Mouse (Mus musculus) heart, postnatal 0 days (tissue): ENCODE data around the gene Rinl. TPM values are rescaled to one million over a fixed set of nuclear protein-coding genes. Genes with fewer than 3 reads are reported as not detected.

ENCODE experiments used
- ATAC-seq: fragments of 200-750 bp; cut with Nextera tagmentation; 2 replicates; pipeline ENCODE4 v1.8.0; 2017; ENCODE audit warnings: low read depth, moderate number of reproducible peaks, moderate library complexity; ENCODE audit not compliant: insufficient read depth
- DNase-seq: peaks from one replicate; pipeline ENCODE4 v3.0.0-alpha.2; 2016; ENCODE audit warnings: low spot score
- H3K27ac ChIP-seq: fragments of 300-500 bp; sonication (generic); 2 replicates; pipeline ENCODE4 v1.5.1; 2014; ENCODE audit warnings: low read depth, mild to moderate bottlenecking
- H3K27me3 ChIP-seq: fragments of 300-500 bp; sonication (generic); 2 replicates; pipeline ENCODE4 v1.6.1; 2014; ENCODE audit warnings: low read length, mixed read lengths; ENCODE audit not compliant: control insufficient read depth, insufficient read depth
- H3K36me3 ChIP-seq: fragments of 300-500 bp; sonication (generic); replicated peaks from 2 replicates; pipeline ENCODE4 v1.6.1; 2014; ENCODE audit warnings: low read length, mixed read lengths; ENCODE audit not compliant: control insufficient read depth, insufficient read depth
- H3K4me1 ChIP-seq: fragments of 300-500 bp; sonication (generic); 2 replicates; pipeline ENCODE4 v1.6.1; 2014; ENCODE audit warnings: antibody characterized with exemption; ENCODE audit not compliant: control insufficient read depth, insufficient read depth
- H3K4me2 ChIP-seq: fragments of 300-500 bp; sonication (generic); 2 replicates; pipeline ENCODE4 v1.6.1; 2014; ENCODE audit warnings: low read depth, mild to moderate bottlenecking, low read length, moderate library complexity
- H3K4me3 ChIP-seq: fragments of 300-500 bp; sonication (generic); 2 replicates; pipeline ENCODE4 v1.5.1; 2014; ENCODE audit warnings: low read depth, low read length
- H3K9ac ChIP-seq: fragments of 300-500 bp; sonication (generic); replicated peaks from 2 replicates; pipeline ENCODE4 v1.6.1; 2014; ENCODE audit warnings: low read depth, low read length, mixed read lengths
- H3K9me3 ChIP-seq: fragments of 300-500 bp; sonication (generic); replicated peaks from 2 replicates; pipeline ENCODE4 v1.6.1; 2016; ENCODE audit warnings: low read length; ENCODE audit not compliant: control insufficient read depth
- CTCF ChIP-seq: IDR thresholded peaks from 2 replicates; pipeline ENCODE4 v1.5.1; 2016; ENCODE audit warnings: antibody characterized with exemption, control low read depth, low read depth
- EP300 ChIP-seq: IDR thresholded peaks from 2 replicates; pipeline ENCODE4 v1.6.1; 2016; ENCODE audit warnings: antibody characterized with exemption, low read depth
- WGBS: fragments of 180-500 bp; shearing (Covaris S2); extraction: QIAGEN DNeasy Blood & Tissue Kit; methylation state at CpG from one replicate; pipeline ENCODE4 v1.1.7; 2014; 5-methylcytosine and 5-hydroxymethylcytosine counted together
- polyA plus RNA-seq: library from polyadenylated mRNA; unstranded; fragments of >200 nt; fragmentation: Nextera tagmentation; extraction: Ambion mirVana; gene quantifications from 2 replicates; pipeline ENCODE4 v1.2.1, GENCODE M21; 2015
- total RNA-seq: library from RNA; depleted of rRNA; stranded (reverse); fragments of >200 nt; gene quantifications from 2 replicates; pipeline ENCODE4 v1.2.3, GENCODE M21; 2014; ENCODE audit warnings: low replicate concordance

The Rinl gene
- total and polyA plus RNA-seq, 2 experiments from 2014 or later = 2.3 to 2.7 TPM

DNA sequence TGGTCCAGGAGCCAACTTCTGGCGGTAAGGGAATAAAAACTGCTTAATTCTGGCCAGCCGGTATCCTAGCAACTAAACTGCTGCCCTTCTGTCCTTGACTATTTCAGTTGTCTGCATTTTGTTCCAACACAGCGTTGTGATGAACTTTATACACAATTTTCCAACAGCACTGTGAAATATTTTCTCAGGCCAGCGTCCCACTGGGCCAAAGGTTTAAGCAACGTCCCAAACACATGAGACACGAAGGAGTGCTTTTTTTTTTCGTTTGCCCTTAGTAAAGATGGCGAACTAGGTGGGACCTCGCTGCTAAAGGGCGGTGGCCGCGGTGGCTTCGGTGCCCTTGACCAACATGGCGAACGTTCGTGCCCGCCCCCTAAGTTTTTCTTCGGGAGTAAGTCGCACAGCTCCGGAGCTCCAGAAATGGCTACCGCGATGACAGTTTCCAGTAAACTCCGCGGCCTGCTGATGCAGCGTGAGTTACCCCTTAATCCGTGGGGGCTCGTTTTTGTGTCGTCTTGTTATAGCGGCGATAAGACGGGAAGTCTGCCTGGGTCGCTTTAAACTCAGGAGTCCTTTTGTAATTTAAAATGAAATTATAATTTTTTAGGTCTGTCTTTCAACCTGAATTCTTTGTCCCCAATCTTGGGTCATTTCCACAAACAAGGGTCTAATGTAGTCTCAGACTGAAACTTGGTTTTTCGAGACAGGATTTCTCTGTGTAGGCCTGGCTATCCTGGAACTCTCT lies 36.3 kb downstream of the Rinl start, which contains the start of gene Ech1:
TSS of gene Ech1 (plus strand) at position 277 of the 745 bp plus-strand sequence.
- DNase-seq = peak; percentile 95
- peak within 1 kb of the TSS; percentile 74 for H3K9ac ChIP-seq
- H3K27ac ChIP-seq = peak within 1 kb of the TSS; percentile 94
- peak; percentile 98 for TF ChIP-seq EP300
- no peak for TF ChIP-seq CTCF
- H3K9me3 ChIP-seq = no peaks in the 10 kb centered on the region
- peak; percentile 84 for ATAC-seq
- peaks cover 19% of the 10 kb centered on the region for H3K4me1 ChIP-seq
- H3K36me3 ChIP-seq = peaks cover 38% of the 10 kb centered on the region
- no peaks in the 10 kb centered on the region for H3K27me3 ChIP-seq
- WGBS = 2% methylated on average over 33 of the region's 33 CpGs
- peak within 1 kb of the TSS; percentile 60 for H3K4me2 ChIP-seq
- peak within 1 kb of the TSS; percentile 54 for H3K4me3 ChIP-seq

DNA sequence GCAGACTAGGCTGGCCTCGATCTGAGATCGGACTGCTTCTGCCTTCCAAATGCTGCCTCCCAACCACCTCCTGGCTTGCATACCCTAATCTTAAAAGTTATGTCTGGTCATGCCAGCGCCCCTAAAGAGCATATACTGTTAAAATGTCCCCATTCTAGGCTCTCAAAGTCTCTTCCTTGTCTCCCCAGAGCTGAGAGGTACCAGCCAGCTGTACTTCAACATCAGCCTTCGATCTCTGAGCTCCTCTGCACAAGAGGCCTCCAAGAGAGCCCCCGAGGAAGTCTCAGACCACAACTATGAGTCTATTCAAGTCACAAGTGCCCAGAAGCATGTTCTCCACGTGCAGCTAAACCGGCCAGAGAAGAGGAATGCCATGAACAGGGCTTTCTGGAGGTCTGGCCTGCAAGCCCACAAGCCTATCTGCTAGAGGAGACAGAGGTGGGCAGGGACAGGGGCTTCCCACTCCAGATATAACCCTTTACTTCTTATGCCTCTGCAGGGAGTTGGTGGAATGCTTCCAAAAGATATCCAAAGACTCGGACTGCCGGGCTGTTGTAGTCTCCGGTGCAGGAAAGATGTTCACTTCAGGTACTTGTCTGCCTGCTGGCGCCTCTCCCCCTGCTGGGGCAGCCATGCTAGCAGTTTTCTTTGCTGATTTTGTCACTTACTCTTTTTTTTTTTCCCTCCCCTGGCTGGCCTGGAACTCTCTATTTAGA lies 37.1 kb downstream of the Rinl start:
- ATAC-seq = peak; percentile 8; the same call in 1 of the 2 replicates
- Histone ChIP-seq H3K27ac (peak overlapping the region; percentile 94), H3K4me1 (peaks cover 19% of the 10 kb centered on the region), H3K27me3 (no peaks in the 10 kb centered on the region), H3K36me3 (peaks cover 36% of the 10 kb centered on the region), H3K9me3 (no peaks in the 10 kb centered on the region), H3K9ac (peak overlapping the region; percentile 74), H3K4me3 (peak overlapping the region; percentile 54), H3K4me2 (peak overlapping the region; percentile 60)
- TF ChIP-seq CTCF = no peak
- no peak for TF ChIP-seq EP300
- 29% methylated on average over 11 of the region's 11 CpGs for WGBS
- no peak for DNase-seq

DNA sequence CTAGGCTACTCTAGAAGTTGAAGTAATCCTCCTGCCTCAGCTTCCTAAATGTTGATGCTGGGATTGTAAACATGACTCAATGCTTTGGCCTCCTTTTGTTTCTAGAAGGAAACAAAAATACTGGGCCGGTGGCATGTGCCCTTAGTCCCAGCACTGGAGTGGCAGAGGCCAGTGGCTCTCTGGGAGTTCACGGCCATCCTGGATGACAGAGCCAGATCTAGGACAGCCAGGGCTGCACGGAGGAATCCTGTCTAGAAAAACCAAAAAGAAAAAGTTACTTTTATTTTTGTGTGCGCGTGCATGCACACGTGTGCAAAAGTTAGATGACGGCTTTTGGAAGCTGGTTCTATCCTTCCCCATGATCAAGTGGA lies 37.6 kb downstream of the Rinl start:
- H3K4me2 ChIP-seq = peak overlapping the region; percentile 60
- no peak for DNase-seq

DNA sequence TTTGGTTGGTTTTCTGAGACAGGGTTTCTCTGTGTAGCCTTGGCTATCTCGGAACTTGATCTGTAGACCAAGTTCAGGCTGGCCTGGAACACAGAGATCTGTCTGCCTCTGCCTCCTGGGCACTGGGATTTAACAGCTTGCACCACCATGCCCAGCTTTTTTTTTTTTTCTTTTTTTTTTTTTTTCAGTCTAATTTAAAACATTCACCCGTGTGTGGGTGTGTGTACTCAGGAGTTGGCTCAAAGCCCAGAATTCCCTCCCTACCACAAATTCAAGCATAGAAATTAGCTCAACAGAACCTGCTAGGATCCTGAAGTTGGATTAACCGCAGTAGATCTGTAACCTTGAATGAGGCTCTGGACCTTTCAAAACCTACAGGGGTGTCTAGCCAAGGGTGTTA lies 38.6 kb downstream of the Rinl start:
- peaks cover 36% of the 10 kb centered on the region for H3K36me3 ChIP-seq
- peak overlapping the region; percentile 44; the same call in 1 of the 2 replicates for H3K27ac ChIP-seq
- 39% methylated on average over 3 of the region's 3 CpGs for WGBS
- no peak for ATAC-seq
- no peaks in the 10 kb centered on the region for H3K27me3 ChIP-seq
- H3K9me3 ChIP-seq = no peaks in the 10 kb centered on the region
- peaks cover 25% of the 10 kb centered on the region for H3K4me1 ChIP-seq
- no peak overlapping the region for H3K9ac ChIP-seq
- no peak overlapping the region for H3K4me3 ChIP-seq
- H3K4me2 ChIP-seq = no peak overlapping the region
- DNase-seq = no peak
- TF ChIP-seq CTCF (no peak), EP300 (no peak)

More for the DNA sequence above, 37.6 kb downstream of the Rinl start:
- TF ChIP-seq CTCF (no peak), EP300 (no peak)
- peak overlapping the region; percentile 94 for H3K27ac ChIP-seq
- no peaks in the 10 kb centered on the region for H3K9me3 ChIP-seq
- 0 out of 2 replicates have a peak overlapping the region, but pooled peaks have one; percentile 74 for H3K9ac ChIP-seq
- no peaks in the 10 kb centered on the region for H3K27me3 ChIP-seq
- no peak for ATAC-seq
- 88% methylated on average over 7 of the region's 7 CpGs for WGBS
- peaks cover 24% of the 10 kb centered on the region for H3K4me1 ChIP-seq
- H3K36me3 ChIP-seq = peaks cover 36% of the 10 kb centered on the region
- peak overlapping the region; percentile 54; the same call in 1 of the 2 replicates for H3K4me3 ChIP-seq

DNA sequence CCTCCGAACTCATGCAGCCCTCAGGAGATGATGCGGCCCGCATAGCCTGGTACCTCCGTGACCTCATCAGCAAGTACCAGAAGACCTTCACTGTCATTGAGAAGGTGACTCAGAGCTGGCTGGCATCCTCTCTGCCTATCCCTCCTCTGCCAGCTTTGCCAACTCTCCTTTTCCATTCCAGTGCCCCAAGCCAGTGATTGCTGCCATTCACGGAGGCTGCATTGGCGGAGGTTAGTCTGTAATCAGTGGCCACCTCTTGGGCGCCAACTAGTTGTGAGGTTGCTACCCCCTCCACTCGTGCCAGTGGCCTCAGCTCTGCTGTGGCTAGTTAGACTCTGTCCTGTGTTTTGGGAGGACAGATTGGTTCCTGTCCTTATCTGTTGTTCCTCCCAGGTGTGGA lies 41.1 kb downstream of the Rinl start:
- Histone ChIP-seq H3K9ac (no peak overlapping the region), H3K27ac (no peak overlapping the region), H3K36me3 (peaks cover 30% of the 10 kb centered on the region), H3K27me3 (no peaks in the 10 kb centered on the region), H3K4me3 (no peak overlapping the region), H3K4me1 (peaks cover 20% of the 10 kb centered on the region), H3K4me2 (no peak overlapping the region), H3K9me3 (no peaks in the 10 kb centered on the region)
- 84% methylated on average over 8 of the region's 8 CpGs for WGBS
- ATAC-seq = no peak
- no peak for TF ChIP-seq CTCF
- DNase-seq = no peak
